Mouse (Mus musculus): ENCODE measurements at regions not wholly inside any gene's neighbourhood (a gene's known extent, or its start where the extent isn't known, plus 50 kb on each side); places are given as distances from the start of the nearest gene placed in this dataset.
"Not testable (repeated sequence)": the region's sequence is repeated elsewhere in the genome, so short reads cannot be mapped to it uniquely, and the experiment has no call there.

DNA sequence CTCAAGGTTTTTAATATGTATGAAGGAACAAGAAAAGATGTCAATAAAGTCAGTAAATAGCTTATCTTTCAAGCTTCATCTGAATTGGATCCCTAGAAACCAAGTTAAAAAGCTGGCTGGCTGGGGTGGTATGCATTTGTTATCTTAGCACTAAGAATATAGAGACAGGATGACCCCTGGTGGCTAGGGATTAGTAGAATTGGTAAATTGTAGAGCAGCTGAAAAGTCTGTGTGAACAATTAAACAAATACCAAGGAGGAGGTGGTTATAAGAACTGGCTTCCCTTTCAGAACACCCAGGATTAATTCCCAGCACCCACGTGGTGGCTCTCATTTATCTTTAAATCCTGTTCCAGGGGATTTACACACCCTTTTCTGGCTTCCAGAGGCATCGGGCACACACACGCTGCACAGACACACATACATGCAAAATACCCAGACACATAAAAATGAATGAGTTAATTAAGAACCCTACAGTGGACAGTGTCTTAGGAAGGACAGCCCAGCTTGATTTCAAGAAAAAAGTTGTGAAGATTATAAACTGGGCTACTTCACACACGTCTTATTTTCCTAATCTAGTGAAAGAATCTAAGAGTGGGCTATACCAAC, 170.5 kb downstream of the Pdzph1 start:
- ATAC-seq (ENCODE audit: low FRiP score, low read depth): no peak
- 64% methylated on average over 4 of the region's 4 CpGs for WGBS

DNA sequence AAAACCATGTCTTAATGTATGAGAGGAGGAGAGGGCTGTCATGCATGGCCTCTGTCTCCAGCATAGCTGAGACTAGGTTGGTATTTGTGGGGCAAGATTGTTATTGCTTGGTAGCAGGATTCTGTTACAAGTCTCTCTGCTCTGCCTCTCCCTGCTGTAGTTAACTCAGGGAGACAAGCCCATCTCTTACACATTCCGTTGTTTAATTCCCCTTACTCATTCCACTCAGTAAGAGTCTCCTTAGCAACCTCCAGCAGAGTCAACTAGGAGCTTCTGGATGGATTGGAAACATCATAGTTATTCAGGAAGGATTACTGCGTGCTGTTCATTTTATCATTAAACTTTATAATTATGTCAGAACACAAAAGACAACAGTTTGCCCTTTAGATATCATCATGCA, 171.8 kb downstream of the Pdzph1 start:
- Histone ChIP-seq H3K4me2 (replicated peaks) (no peak overlapping the region), H3K36me3 (no peaks in the 10 kb centered on the region), H3K9ac (no peak overlapping the region), H3K4me1 (no peaks in the 10 kb centered on the region), H3K9me3 (no peaks in the 10 kb centered on the region), H3K4me3 (no peak overlapping the region), H3K27ac (no peak overlapping the region), H3K27me3 (replicated peaks) (no peaks in the 10 kb centered on the region)
- ATAC-seq (ENCODE audit: low FRiP score, low read depth): no peak
- 82% methylated on average over 2 of the region's 2 CpGs for WGBS

More for the DNA sequence above, 170.5 kb downstream of the Pdzph1 start:
- Histone ChIP-seq H3K36me3 (no peaks in the 10 kb centered on the region), H3K4me1 (no peaks in the 10 kb centered on the region), H3K4me2 (replicated peaks) (no peak overlapping the region), H3K9ac (no peak overlapping the region), H3K27me3 (replicated peaks) (no peaks in the 10 kb centered on the region), H3K27ac (no peak overlapping the region), H3K9me3 (no peaks in the 10 kb centered on the region), H3K4me3 (no peak overlapping the region)

DNA sequence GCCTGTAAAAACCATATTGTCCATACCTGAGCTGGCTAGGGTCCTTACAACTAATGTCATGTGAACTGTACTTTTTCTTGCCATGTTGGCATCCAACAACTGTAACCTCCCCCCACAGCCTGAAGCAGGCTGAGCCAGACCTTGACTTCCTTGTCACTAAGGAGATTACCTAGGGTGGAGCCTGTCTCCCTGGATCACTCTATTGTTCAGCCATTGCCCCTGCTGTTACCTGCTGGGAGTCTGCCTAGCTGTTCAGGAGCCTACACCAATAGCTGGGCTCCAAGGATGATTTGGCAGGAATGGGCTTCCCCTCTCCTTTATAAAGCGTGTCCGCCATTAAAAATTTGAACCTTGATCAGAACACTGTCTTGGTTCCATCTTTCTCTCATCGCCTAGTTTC, 215.7 kb downstream of the Pdzph1 start:
- H3K9ac ChIP-seq; H3K4me2 ChIP-seq (replicated peaks); H3K27me3 ChIP-seq (replicated peaks); ATAC-seq (ENCODE audit: low FRiP score, low read depth); H3K36me3 ChIP-seq; H3K27ac ChIP-seq; H3K9me3 ChIP-seq; H3K4me1 ChIP-seq; H3K4me3 ChIP-seq: not testable (repeated sequence)
- 74% methylated on average over 3 of the region's 3 CpGs for WGBS

DNA sequence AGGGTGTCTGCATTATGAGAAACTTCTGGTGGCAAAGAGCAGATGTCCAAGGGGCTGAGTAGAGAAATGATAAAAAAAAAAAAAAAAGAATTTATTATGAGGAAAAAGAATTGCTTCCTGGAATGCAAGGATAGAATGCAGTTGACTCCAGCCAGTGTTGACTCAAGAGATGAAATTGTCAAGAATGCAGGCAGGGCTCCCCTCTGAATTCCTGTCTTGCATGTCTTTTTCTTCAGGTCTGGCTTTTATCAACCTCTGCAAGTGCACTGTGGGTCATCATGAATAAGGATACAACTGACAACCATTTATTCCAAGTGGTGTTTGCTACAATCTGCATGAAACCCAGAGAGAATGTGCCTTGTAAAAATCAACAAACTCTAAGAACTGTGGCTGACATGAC, 217.6 kb downstream of the Pdzph1 start:
- no peaks in the 10 kb centered on the region for H3K9me3 ChIP-seq
- no peak overlapping the region for H3K27ac ChIP-seq
- no peaks in the 10 kb centered on the region for H3K4me1 ChIP-seq
- no peak overlapping the region for H3K4me2 ChIP-seq (replicated peaks)
- no peak for ATAC-seq (ENCODE audit: low FRiP score, low read depth)
- no peaks in the 10 kb centered on the region for H3K27me3 ChIP-seq (replicated peaks)
- no peaks in the 10 kb centered on the region for H3K36me3 ChIP-seq
- H3K9ac ChIP-seq: no peak overlapping the region
- no peak overlapping the region for H3K4me3 ChIP-seq

DNA sequence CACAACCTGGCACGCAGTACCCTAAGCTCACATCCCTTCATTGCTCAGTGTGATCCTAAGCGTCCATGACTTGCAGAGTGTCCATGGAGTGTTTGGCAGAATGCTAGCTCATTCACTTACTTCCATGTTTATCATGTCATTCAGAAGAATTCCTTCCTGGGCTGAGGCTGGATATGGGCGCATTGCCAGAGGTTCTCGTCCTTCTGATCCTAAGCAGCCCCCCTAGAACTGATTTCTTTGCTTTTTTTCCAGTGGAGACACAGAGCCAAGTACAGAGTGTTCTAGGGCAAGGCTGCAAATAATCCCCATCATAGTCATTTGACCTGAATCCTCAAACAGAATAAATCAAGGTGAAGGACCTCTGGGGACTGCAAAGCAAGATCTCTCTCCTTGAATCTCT, 226.0 kb downstream of the Pdzph1 start:
- no peak for ATAC-seq (ENCODE audit: low FRiP score, low read depth)
- Histone ChIP-seq H3K4me2 (replicated peaks) (no peak overlapping the region), H3K4me3 (no peak overlapping the region), H3K4me1 (no peaks in the 10 kb centered on the region), H3K27me3 (replicated peaks) (no peaks in the 10 kb centered on the region), H3K36me3 (no peaks in the 10 kb centered on the region), H3K9ac (no peak overlapping the region), H3K27ac (no peak overlapping the region), H3K9me3 (no peaks in the 10 kb centered on the region)
- 85% methylated on average over 4 of the region's 4 CpGs for WGBS

DNA sequence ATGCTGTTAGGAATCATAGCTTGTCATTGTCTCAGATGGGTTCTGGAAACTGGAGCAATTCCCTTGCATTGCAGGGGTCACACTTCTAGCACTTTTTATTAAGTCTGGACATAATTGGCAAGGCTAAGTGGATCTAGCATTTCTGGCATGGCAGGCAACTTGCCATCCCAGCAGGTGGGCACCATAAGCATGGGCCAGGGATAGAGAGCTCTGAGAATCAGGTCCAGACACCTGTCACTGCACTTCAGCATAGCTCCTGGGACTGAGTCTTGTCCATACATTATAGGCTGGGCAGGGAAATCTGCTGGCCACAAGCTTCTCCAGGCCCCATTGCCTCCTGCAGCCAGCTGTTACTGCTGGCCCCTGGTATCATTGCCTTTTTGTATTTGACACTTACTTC, 242.2 kb downstream of the Pdzph1 start:
- no peak overlapping the region for H3K4me2 ChIP-seq (replicated peaks)
- H3K27ac ChIP-seq: no peak overlapping the region
- no peaks in the 10 kb centered on the region for H3K36me3 ChIP-seq
- no peak overlapping the region for H3K4me3 ChIP-seq
- no peaks in the 10 kb centered on the region for H3K4me1 ChIP-seq
- H3K9me3 ChIP-seq: no peaks in the 10 kb centered on the region
- H3K27me3 ChIP-seq (replicated peaks): no peaks in the 10 kb centered on the region
- no peak for ATAC-seq (ENCODE audit: low FRiP score, low read depth)
- H3K9ac ChIP-seq: no peak overlapping the region

DNA sequence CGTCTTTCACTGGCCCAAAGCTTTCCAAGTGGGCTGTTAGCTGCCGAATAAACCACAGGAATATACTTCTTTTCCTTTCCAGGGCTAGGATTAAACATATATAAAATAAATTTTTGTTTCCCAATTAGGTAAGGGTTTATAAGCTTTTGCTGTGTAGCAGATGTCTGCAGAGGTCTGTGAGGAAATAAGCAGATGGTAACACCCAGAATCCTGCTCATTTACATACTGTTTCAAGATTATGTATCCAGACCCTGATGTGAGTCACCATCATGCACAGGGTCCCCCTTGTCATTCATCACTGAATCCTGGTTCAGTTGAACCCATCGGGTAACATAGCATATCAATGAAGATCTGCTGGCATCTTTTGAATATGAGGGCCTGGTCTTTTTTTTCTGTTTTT, 242.9 kb downstream of the Pdzph1 start:
- Histone ChIP-seq H3K9ac (no peak overlapping the region), H3K27ac (no peak overlapping the region), H3K36me3 (no peaks in the 10 kb centered on the region), H3K4me2 (replicated peaks) (no peak overlapping the region), H3K4me3 (no peak overlapping the region), H3K27me3 (replicated peaks) (no peaks in the 10 kb centered on the region), H3K9me3 (no peaks in the 10 kb centered on the region), H3K4me1 (no peaks in the 10 kb centered on the region)
- WGBS: 93% methylated on average over 3 of the region's 3 CpGs
- no peak for ATAC-seq (ENCODE audit: low FRiP score, low read depth)

DNA sequence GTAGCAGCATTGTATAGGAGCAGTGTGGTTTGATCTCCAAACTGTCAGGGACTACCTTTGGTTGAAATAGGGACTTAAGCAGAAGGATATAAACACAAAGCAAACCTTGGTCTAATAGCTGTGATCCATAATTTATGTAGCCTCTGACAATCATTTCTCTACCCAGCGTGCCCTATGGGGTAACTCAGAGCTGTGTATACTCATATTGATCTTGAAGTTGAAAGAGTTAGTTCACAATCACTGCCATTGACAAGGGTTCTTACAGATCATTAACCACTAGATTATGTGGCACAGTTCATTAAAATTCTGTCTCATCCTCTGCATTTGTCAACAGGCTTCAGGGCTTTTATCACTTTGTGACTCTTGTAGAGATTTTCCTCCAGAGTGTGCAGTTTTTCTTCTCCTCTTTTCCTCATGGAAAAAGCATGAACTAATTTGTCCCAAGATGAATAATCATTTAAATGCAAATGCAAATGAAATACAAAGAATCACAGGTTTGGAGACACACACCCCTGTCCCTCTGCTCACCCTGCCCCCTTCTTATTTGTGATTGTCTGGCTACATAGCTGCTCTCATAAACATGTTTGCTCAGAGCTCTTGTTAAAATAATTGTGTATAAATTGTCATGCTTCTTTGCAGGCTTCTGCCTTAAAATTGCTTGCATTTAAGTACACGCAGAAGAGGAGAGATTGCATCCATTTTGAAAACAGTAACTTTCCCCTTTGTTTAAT, 280.3 kb downstream of the Pdzph1 start:
- ATAC-seq (ENCODE audit: low FRiP score, low read depth): no peak
- Histone ChIP-seq H3K27ac (no peak overlapping the region), H3K4me2 (replicated peaks) (no peak overlapping the region), H3K4me3 (no peak overlapping the region), H3K4me1 (no peaks in the 10 kb centered on the region), H3K36me3 (no peaks in the 10 kb centered on the region), H3K9me3 (no peaks in the 10 kb centered on the region), H3K9ac (no peak overlapping the region), H3K27me3 (replicated peaks) (no peaks in the 10 kb centered on the region)
- WGBS: 56% methylated on average over 2 of the region's 2 CpGs

DNA sequence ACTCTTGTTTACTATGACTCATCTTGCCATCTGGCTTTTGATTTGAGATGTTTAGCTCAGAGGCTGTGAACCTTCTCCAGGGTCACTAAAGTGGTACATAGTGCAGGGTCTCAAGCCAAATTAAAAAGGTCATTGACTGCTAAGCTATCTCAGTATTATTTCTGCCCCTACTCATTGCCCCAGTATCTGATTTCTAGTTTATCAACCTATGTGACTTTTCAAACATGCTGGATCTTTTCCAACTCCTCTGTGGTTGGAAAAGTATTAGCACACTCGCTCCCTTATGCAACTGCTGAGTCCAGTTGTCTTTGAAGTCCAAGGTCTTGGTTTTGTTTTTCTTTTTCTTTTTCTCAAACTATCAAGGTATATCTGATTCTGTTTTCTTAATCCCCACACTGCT, 301.0 kb downstream of the Pdzph1 start:
- Histone ChIP-seq H3K9ac (no peak overlapping the region), H3K4me3 (no peak overlapping the region), H3K9me3 (no peaks in the 10 kb centered on the region), H3K27ac (no peak overlapping the region), H3K4me2 (replicated peaks) (no peak overlapping the region), H3K4me1 (no peaks in the 10 kb centered on the region), H3K27me3 (replicated peaks) (no peaks in the 10 kb centered on the region), H3K36me3 (no peaks in the 10 kb centered on the region)
- ATAC-seq (ENCODE audit: low FRiP score, low read depth): no peak
- 95% methylated on average over 1 of the region's 1 CpGs for WGBS

DNA sequence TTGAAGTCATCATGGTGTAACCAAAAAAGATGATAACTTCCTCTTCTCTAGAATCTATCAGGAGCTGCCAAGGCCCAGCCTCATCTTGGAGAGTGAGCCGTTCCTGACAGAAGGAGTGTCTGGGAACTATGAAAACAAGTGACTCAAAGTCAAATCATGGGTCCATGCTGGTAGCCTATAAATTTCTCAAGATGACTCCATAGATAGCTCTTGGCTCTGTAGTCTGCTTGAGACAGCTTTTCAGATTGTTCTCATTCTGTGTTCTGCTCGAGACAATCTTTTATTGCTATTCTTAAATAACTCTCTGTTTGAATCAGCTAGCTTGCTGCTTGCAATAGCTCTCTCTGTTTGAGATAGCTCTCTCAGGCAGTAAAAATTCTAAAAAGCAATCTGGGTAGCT, 318.9 kb downstream of the Pdzph1 start:
- Histone ChIP-seq H3K4me3 (no peak overlapping the region), H3K4me1 (no peaks in the 10 kb centered on the region), H3K4me2 (replicated peaks) (no peak overlapping the region), H3K27ac (no peak overlapping the region), H3K9ac (no peak overlapping the region), H3K27me3 (replicated peaks) (no peaks in the 10 kb centered on the region), H3K36me3 (no peaks in the 10 kb centered on the region), H3K9me3 (no peaks in the 10 kb centered on the region)
- ATAC-seq (ENCODE audit: low FRiP score, low read depth): no peak
- WGBS: 35% methylated on average over 2 of the region's 2 CpGs

DNA sequence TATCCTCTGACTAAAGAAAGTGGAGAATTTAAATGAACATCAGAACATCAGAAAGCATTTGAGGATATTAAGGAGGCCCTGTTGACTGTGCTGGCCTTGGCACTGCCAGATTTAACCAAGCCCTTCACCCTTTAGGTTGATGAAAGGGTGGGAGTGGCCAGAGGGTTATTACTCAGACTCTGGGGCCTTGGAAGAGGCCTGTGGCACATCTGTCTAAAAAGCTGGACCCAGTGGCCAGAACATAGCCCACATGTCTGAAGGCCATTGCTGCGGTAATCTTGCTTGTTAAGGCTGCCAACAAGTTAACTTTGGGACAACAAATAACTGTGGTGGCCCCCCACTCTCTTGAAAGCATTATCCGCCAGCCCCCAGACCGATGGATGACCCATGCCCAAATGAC, 323.1 kb downstream of the Pdzph1 start:
- no peak for ATAC-seq (ENCODE audit: low FRiP score, low read depth)
- Histone ChIP-seq H3K4me2 (replicated peaks) (no peak overlapping the region), H3K36me3 (no peaks in the 10 kb centered on the region), H3K4me1 (no peaks in the 10 kb centered on the region), H3K4me3 (no peak overlapping the region), H3K27me3 (replicated peaks) (no peaks in the 10 kb centered on the region), H3K9ac (no peak overlapping the region), H3K27ac (no peak overlapping the region), H3K9me3 (no peaks in the 10 kb centered on the region)
- WGBS: 91% methylated on average over 3 of the region's 3 CpGs

DNA sequence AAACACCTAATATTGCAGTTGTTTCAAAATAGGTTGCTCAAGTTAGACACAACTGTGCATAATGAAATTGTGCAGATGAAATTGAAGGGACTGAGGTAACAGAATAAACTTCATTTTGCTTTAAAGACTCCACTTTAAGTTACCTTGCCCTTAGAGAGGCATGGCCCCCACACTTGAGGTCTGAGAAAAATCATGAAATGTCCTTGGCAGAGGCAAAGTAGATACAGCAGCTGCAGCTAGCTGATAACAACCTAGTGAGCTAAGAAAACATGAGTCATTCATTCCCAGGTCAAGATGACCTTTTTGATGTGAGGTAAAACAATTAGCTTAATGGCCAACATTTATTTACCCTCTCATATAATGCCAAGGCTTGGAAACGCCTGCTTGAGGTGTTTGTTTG, 347.4 kb downstream of the Pdzph1 start:
- WGBS: 54% methylated on average over 1 of the region's 1 CpGs
- H3K36me3 ChIP-seq: no peaks in the 10 kb centered on the region
- H3K27ac ChIP-seq: no peak overlapping the region
- no peaks in the 10 kb centered on the region for H3K27me3 ChIP-seq (replicated peaks)
- H3K4me3 ChIP-seq: no peak overlapping the region
- H3K4me2 ChIP-seq (replicated peaks): no peak overlapping the region
- no peaks in the 10 kb centered on the region for H3K9me3 ChIP-seq
- H3K9ac ChIP-seq: no peak overlapping the region
- ATAC-seq (ENCODE audit: low FRiP score, low read depth): no peak
- no peaks in the 10 kb centered on the region for H3K4me1 ChIP-seq

DNA sequence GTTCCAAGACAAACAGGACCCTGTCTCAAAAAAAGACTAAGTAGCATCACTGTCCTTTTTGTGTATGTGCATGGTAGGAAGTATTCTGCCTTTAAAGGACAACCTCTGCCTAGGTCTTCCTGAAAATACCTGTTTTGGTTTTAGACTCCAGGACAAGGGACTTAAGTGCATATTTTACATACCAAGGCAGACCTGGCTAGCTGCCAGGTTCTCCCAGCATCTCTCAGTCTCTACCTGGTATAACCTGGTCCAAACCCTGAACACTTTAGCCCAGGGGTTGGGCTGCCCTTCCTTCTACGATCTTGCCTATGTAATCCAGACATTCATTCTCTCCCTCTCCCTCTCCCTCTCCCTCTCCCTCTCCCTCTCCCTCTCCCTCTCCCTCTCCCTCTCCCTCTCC, 348.9 kb downstream of the Pdzph1 start:
- 69% methylated on average over 1 of the region's 1 CpGs for WGBS
- H3K27me3 ChIP-seq (replicated peaks): no peaks in the 10 kb centered on the region
- no peaks in the 10 kb centered on the region for H3K4me1 ChIP-seq
- H3K4me3 ChIP-seq: no peak overlapping the region
- no peak overlapping the region for H3K4me2 ChIP-seq (replicated peaks)
- no peaks in the 10 kb centered on the region for H3K9me3 ChIP-seq
- no peak overlapping the region for H3K27ac ChIP-seq
- no peak for ATAC-seq (ENCODE audit: low FRiP score, low read depth)
- H3K36me3 ChIP-seq: no peaks in the 10 kb centered on the region
- H3K9ac ChIP-seq: no peak overlapping the region

Measured in neural tube, embryonic 12.5 days (tissue).